Mouse (Mus musculus) frontal cortex, postnatal 14 days (tissue): ENCODE data around the gene Mif4gd.
A peak's percentile ranks its signal among the peaks of the same experiment; 100 is the strongest.
"Not testable (repeated sequence)": the region's sequence is repeated elsewhere in the genome, so short reads cannot be mapped to it uniquely, and the experiment has no call there.

Experiments
- DNase-seq, 2 experiments: peaks; one replicate each; pipeline ENCODE4 v3.0.0; 2022; ENCODE audit warnings: low spot score in 2 of 2

The Mif4gd gene

DNA sequence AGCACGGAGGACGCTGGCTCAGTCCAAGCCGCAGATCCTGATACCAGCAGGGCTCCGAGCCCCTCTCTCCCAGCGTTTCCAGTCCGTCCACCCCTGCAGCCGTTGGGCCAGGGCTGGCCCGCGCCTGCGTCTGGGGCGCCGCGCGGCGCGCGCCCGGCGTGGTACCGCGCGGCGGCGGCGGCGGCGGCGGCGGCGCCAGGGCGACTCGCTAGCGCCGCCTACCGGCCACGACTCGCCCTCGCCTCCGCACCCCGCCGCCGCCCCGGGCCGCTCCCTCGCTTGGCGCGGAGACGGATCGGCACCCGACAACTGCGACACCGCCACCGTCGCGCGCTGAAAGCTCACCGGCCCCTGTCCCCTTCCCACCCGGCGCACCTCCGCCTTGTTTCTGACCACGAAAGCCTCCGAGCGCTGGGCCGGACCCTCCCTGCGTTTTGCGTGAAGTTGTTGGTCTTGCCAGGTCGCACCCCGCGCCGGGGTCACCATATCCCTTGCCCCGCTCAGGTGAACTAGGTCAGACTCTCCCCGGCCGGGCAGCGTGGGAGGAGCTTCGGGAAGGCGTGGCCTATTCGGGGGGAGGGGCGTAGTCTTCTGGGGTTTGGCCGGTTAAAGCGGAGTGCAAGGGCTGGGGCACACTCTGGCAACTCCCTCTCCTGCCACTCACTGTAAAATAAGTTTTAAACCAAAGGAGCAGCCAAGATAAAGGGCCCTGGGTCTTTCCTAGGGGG is at the start of gene Mif4gd:
TSS of gene Mif4gd (minus strand) at position 560 of the 728 bp plus-strand sequence.
- DNase-seq = peak; percentile 75 to 76

DNA sequence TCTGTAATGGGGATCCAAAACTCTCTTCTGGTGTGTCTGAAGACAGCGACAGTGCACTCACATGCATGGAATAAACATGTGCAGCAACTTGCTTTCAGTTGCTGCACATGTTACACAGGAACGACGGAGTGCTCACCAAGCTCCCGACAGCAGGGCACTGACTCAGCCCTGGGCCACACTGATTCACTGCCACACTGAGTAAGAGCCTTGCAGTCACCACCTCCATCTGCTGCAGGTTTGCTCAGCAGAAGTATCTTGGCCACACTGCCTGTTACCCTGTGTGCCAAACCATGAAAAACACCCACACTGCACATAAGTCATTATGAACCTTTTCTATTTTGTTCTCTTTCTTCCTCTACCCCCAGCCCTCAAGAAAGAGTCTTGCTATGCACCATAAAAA is 47.6 kb upstream of the Mif4gd start:
- no peak for DNase-seq

DNA sequence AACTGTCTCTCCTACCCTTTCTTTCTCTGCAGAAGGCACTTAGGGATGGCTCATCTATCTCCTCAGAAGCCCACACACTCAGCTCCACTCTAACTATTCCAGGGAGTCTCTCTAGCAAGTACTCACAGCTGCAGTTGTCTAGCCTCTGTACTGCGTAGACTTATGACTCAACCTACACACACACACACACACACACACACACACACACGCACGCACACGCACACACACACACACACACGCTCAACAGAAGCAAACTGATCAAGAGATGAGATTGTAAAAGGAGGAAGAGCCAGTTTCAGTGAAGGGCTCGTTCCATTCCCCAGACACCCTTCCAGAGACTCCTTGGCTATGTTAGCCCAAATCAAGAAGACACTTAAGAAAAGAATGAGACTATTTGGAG is 45.8 kb upstream of the Mif4gd start:
- no peak for DNase-seq

DNA sequence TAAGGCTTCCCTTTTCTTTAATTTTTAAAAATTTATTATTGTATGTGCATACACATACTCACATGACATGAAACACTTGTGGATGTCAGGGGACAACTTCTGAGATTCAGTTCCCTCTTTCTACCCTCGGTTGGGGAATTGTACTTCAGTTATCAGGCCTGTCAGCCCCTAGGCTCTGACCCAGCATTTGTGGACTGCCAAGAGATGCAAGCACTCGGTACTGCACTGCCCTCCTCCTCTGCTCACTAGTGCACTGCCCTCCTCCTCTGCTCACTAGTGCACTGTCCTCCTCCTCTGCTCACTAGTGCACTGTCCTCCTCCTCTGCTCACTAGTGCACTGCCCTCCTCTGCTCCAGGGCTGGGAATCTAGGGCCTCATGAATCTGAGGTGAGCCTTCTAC is 41.4 kb upstream of the Mif4gd start:
- no peak for DNase-seq

DNA sequence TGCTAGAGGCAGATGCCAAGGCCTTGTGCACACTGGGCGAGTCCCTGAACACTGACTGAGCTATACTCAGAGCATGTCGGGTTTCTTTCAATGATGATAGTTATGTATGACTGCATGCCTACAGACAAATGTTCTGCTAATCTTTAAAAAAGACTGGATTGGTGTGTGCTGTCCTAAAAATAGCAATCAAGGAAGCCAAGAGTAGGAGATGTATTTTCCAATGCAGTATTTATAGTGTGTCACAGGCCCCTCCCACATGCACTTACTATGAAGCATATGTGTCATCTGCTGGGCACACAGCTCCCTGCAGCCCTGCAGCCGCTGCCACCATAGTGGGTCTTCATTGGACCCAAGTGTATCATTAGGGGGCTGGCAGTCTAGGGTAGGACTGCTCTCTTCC is 40.4 kb upstream of the Mif4gd start:
- no peak for DNase-seq

DNA sequence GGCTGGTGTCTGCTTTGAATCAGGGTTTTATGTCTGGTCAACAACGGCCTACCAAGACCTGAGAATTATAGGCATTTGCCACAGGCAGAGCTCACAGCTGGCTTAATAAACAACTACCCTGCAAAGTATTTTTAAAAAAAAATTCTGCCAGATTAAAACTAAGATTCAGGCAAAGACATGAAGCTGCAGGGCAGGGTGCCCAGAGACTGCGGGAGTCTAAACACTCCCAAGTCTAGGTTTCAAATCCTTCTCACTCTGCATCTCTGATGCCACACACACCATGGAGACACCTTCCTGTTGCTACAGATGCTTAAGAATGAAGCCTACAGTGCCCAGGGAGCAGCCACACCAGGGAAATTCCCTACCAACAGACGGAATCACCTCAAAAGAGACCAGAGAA is 38.9 kb upstream of the Mif4gd start:
- DNase-seq = no peak

DNA sequence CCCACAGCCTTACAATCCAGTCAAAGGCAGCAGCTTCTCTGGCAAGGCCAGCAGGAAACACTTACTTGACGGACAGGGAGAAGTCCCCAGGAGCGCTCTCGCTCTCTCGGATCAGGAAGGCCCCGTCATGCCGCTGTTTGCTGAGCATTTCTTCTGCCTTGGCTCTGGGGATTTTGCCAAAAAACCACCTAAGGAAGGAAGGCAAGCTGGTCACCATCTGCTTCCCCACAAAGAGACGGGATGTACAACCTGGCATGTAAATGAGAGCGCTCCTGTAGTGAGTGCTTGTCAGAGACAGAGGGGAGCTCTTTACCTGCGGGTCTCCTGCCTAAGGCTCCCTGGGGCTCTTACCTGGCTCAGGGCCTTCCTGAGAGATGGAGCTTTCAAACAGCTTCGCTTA is 36.9 kb upstream of the Mif4gd start:
- DNase-seq = no peak

DNA sequence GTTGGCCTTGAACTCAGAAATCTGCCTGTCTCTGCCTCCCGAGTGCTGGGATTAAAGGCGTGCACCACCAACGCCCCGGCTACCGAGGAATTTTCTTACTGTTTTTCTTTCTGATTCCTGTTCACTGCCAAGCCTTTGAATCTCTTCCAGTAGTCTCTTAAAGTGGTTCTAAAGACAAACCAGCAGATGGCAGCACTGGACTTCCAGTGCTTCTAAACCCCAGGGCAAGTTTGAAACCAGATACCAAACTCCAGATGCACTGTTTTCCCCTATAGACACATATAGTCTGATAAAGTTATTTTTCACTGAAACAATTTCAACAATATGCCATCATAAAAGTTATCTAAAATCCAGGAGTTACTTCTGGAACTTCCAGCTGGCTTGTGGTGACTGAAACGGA is 34.7 kb upstream of the Mif4gd start:
- DNase-seq = no peak

DNA sequence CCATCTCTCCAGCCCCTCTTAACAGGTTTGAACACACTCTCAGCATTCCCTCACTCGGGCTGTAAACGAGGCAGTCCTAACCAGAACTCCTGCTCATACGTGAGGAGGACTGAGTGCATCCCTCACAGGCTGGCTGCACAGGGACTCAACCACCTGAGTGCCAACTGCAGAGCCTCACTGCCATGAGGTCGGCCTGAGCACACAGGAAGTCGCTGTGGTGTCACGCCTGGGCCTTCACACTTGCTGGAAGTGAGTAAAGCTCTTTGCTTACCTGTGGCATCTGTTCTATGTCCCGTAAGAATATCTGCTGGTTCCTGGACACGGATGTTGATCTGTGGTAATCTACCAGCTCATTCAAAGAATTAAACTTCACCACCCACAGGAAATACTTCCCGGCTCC is 33.7 kb upstream of the Mif4gd start:
- no peak for DNase-seq

DNA sequence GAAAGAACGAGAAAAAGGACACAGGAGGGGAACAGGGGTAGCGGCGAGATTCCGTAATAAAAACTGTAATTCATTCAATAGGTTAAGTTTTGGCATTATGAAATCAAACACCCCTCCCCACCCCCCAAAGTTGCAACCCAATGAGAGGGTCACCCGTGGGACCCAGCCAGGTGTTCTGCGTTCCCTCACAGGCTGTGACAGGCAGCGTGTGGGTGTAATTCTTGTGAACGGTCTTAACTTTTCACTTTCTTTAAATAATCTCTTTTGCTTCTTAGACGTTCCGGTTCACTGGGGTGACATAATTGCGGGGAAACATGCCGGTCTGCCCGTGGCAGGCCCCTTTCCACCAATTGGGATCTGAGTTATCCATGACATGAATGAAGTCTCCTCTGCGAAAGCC is 32.7 kb upstream of the Mif4gd start:
- not testable (repeated sequence) for DNase-seq

DNA sequence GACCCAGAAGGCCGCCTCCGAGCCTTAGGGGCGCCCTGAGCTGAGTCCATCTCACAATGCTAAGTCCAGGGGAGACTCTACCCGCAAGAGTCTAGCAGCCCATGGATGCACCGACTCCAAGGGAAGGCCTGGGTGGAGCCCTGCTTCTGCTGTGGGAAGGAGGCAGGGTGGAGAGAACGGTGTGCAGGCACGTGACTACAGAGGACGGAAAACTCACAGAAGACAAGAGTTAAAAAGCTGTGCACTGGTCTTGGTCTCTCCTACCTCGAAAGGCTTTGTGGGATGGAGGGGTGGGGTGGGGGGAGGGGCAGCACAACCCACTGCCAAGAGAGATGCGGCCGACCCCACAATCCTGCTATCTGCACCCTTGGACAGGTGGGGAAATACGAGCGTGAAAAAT is 31.5 kb upstream of the Mif4gd start:
- no peak for DNase-seq

DNA sequence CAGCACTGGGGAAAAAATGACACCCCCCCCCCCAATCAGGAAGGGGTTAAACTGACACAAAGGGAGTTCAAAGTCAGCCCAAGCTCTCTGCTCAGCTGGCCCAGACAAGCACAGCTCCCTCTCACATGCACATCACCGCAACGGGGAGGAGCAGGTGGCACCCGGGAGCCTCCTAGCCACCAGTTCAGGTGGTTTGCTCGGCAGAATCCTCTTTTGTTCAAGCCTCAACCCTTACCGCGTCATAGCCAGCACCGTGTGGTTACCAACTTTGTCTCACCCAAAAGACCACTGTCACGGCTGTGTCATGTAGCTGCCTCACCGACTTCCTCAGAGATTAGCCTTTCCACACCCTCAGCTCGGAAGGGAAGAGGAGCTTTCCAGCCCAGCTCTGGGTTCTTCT is 30.5 kb upstream of the Mif4gd start:
- DNase-seq = no peak

DNA sequence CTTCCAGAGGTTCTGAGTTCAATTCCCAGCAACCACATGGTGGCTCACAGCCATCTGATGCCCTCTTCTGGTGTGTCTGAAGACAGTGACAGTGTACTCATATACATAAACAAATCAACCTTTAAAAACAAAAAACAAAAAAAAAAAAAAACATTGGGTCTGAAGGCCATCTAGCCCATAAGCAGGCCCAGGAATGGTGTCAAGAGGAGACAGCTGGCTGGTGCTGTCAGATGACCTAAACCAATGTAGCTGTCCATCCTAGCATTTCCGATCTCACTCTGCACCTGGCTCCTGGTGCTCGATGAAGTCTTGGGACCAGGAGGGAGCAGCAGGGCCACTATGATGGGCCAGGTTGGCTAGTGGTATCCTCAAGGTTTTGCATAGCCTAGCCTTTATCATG is 29.9 kb upstream of the Mif4gd start:
- DNase-seq = no peak

DNA sequence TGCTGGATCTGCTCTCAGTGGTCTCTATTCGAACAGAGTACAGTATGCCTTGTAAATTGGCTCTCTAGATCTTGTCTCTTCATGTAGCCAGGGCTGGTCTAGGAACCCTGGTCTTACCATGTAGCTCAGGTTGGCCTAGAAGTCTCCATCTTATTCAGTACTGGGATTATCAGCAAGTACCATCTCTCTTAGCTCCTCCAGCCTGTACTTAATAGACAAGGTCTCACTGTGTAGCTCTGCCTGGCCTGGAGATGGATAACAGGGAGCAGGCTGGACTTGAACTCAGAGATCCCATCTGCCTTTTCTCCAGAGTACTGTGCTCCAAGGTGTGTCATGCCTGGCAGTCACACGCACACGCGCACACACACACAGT is 28.9 kb upstream of the Mif4gd start:
- no peak for DNase-seq

DNA sequence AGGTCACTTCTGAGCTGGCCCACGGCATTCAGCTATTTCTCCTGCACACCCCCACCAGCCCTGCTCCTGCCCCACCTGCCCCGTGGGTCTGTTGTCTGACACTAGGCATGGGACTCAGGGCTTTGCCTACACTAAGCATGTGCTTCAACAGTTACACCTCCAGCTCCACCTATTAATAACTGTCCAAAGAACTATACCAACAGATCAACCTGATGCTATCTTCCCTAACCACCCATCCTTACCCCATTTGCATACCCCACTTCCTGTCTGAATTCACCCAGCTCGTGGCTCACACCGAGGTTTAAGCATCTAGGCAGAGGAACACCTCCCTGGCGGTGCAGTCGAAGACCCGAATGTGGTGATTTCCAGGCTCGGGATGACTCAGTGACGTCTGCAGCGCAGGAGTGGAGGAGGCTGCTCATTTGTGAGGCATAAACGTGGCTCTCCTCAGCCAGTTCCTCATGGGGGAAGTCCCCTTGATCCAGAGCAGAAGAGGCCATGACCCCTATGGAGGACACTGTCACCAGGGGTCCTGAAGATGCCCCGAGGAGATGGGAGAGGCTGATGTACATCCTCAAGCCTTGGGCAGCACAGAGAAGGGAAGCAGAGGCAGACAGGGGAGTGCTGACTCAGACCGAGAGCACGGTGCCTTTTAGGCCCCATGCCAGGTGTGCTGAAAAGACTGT is 28.4 kb upstream of the Mif4gd start:
- DNase-seq = no peak

DNA sequence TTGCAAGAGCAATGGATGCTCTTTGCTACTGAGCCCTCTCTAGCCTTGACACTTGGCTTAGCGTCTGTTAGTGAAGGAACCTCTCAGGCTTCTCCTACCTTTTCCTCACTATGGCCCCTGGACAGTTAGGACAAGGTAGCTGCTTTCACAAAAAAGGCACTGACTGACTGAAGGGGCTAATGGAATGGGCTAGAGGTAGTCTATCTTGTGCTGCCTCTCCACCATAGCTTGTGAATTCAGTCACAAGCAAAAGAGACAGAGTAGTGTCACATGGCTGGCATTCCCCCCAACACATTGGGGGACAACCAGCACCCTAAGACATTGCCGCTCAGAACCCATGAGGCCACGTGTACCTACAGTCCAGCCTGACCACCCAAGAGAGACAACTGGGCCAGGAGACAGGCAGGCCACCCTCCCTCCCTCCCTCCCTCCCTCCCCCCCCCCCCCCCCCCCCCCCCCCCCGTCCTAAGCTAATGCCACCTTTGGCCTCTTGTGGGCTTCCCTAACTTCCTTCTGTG is 27.6 kb upstream of the Mif4gd start:
- no peak for DNase-seq

DNA sequence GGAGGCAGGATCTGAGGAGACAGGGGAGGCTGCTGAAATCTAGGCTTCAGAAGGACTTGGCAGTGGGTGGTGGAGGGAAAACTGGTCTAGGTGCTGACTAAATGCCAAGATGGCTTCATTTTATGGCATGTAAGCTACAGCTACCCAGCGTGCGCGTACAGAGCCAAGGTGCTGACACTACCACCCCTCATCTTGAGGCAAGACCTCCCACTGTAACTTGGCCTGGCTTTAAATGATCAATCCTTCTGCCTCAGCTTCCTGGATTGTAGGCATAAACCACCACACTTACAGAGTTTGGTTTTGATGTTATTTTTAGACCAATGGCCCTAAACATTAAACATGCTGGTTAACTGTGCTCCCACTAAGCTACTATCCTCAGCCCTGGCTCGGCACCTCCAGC is 26.8 kb upstream of the Mif4gd start:
- DNase-seq = no peak

DNA sequence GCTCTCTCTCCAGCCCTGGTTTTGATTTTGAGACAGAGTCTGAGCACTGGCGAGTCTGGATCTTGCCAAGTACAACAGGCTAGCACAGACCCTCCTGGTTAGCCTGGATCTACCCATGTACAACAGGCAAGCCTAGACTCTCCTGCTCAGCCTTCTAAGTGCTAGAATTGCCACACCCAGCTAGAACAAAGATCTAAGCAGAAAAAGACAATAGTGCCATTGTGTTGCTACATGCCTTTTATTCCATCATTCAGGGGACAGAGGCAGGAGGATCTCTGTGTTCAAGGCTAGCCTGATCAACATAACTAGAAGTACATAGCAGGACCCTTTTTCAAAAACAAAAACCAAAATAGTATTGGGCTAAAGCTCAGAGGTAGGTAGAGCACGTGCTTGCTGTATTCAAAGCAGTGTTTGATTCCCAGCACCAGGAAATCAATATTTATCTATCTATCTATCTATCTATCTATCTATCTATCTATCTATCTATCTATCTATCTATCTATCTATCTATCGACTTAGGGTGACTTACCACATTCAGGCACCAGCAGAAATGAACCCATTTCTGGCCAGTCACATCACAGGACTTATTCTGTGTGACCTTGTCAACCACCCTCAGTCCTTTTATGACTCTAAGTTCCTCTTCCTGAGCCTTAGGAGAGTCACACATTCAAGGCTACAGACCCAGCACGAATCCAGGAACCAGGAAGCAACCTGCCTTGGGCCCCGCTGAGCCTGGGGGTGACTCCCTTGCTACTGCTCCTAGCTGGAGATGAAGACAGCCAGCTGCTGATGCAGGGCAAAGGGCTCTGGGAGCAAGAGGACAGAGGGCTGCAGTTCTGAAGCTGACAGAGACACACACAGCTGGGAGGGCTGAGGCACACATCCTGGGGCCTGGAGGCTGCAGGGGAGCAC is 26.0 kb upstream of the Mif4gd start:
- no peak for DNase-seq

DNA sequence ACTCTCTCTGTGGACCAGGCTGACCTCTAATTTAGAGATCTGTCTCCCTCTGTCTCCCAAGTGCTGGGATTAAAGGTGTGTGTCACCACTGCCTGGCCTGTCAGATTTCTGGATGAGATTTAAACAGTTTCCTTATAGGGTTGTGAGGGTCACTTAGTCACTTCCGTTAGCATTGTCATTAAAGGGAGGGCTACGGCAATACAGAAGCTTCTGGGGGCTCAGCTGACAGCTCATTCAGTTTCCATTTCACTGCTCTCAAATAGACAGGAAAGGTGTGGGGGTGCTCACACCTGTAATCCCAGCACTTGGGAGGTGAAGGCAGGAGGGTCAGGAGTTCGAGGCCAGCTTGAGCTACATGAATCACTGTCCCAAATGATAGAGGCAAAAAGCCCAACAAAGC is 24.2 kb upstream of the Mif4gd start:
- no peak for DNase-seq

DNA sequence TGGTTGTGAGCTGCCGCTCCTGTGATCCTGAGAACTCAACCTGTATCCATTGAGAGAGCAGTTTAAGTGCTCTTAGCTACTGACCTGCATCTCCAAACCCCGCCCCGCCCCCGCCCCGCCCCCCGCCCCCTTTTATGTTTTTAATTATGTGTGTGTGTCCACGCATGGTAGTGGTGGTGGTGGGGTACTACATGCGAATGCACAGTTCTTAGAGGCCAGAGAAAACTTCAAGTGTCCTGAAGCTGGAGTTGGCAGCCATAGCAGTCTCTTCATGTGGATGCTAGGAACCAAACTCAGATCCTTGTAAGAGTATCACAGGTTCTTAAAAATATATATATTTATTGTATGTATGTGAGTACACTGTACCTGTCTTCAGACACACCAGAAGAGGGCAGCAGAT is 22.7 kb upstream of the Mif4gd start:
- no peak for DNase-seq

DNA sequence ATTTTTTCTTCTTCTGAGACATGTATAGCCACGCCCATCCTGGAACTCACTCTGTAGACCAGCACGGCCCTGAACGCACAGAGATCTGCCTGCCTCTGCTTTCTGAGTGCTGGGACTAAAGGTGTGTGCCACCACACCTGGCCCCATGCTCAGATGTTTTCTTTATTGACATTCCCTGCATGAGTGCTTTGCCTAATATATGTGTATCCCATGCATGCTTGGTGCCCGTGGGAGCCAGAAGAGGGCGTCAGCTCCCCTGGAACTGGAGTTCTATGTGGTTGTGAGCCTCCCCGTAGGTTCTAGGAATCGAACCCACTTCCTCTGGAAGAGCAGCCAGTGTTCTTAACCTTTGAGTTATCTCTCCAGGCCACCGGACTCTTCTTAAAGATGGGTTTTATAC is 22.3 kb upstream of the Mif4gd start:
- no peak for DNase-seq

DNA sequence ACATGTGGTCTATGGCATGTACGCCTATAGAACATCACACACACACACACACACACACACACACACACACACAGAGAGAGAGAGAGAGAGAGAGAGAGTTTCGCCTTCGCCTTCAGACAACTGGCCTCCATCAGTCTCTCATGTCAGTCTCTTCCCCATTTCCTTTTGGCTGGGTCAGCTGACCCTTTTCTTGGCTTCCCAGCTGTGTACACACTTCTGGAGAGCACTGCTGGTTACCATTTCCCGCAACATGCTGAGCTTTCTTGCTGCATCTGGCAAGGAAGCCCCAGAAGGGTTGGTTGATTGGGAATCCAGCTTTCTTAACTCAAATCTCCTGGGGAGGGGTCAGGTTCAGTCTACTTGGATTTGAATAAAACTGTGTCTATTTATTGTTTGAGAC is 21.3 kb upstream of the Mif4gd start:
- no peak for DNase-seq

DNA sequence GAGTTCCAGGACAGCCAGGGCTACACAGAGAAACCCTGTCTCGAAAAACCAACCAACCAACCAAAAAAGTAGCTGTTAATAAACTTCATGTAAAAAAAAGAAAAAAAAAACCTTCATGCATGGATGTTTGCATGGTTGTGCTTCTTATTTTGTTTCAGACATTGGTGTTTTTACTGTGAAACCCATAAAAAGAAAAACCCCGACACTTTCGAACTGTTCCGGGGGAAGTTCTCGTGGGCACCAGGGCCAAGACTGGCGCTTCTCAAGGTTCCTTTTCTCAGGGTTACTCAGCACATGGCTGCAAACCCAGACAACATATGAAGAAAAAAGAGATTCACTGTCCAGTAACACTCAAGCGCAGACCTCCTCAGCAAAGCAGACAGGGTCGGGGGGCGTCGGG is 20.1 kb upstream of the Mif4gd start:
- no peak for DNase-seq
